Mouse (Mus musculus): ENCODE data around the gene Rd3l. TPM values are rescaled to one million over a fixed set of nuclear protein-coding genes. Genes with fewer than 3 reads are reported as not detected.

Rd3l gene
- not detected in 2 replicates for polyA plus RNA-seq (2014; fragmentation: Nextera tagmentation; extraction: Ambion mirVana)

- no peak within 1 kb of the TSS for H3K9ac ChIP-seq (ENCODE audit: low read depth, low read length)
- no peaks in the 10 kb centered on the region for H3K27me3 ChIP-seq (ENCODE audit: control insufficient read depth, insufficient read depth, low read length)
- H3K4me3 ChIP-seq (ENCODE audit: low read length), result no peak within 1 kb of the TSS
- no peaks in the 10 kb centered on the region for H3K36me3 ChIP-seq (ENCODE audit: control insufficient read depth, insufficient read depth, low read length)
- H3K4me1 ChIP-seq (ENCODE audit: control insufficient read depth, insufficient read depth, low read length), result no peaks in the 10 kb centered on the region
- 59% methylated on average over 6 of the region's 6 CpGs for WGBS
- H3K4me2 ChIP-seq (replicated peaks; ENCODE audit: low read depth, low read length), result no peak within 1 kb of the TSS
- no peak for ATAC-seq (ENCODE audit: low FRiP score, low TSS enrichment)
- no peaks in the 10 kb centered on the region for H3K9me3 ChIP-seq (ENCODE audit: control insufficient read depth, low read length)
- H3K27ac ChIP-seq (ENCODE audit: low read depth, low read length), result no peak within 1 kb of the TSS
These were observed at the start of gene Rd3l for GRCm38 (mm10) chr12:111980887-111981367. Rd3l (minus strand) TSS chr12:111981317.

DNA sequence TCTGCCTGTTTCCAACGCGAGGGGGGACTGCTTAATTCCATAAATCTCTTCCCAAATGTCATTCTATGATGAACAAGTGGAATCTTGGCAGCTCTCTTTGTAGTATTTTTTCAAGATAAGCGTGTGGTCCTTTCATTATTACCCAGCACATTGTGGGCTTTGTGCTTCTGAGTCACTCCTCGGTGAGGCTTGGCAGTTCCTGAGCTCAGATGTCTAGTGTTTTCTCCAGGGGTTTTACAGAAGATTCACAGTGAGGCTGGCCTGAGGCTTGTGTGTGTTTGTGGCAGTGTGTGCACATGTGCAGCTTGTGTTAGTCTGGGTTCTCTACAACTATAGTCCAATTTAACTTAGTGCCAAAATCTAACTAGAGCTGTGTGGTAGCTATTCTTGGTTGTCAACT lies 46.3 kb upstream of the Rd3l start:
- ATAC-seq (ENCODE audit: low FRiP score, low TSS enrichment), result no peak
- no peak overlapping the region for H3K4me3 ChIP-seq (ENCODE audit: low read length)

DNA sequence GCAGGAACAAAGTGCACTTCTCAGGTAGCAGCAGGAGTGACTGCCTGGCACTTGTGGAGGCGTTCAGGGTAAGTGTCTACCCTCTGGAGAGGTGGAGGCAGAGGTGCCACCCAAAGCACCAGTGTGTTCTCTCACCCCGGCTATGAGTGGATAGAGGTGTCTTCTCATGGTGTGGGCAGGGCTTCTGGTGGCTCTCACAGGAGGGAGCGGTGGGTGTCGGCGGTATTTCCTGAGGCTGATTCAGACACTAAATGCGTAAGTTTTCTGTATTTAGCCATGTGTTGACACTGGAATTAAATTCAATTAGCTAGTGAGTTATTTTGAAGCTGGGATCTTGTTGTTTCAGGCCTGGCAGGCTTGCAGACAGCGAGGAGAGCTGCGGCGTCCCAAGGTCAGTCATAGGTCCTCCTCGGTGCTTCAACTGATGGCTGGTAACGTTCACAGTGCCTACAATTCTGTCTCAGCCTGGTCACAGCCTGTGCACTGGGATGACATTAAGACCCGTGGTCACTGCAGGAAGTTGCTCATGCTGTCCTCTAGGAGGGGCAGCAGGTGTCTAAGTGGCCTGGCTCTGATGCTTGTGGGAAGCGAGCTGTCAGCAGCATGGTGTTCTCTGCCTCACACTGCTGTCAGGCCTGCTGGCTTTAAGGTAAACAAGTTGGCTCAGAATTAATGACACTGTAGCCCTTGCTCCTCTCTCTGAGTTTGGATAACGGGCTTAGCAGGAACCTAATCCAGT lies 45.0 kb upstream of the Rd3l start:
- no peaks in the 10 kb centered on the region for H3K27me3 ChIP-seq (ENCODE audit: control insufficient read depth, insufficient read depth, low read length)
- no peaks in the 10 kb centered on the region for H3K4me1 ChIP-seq (ENCODE audit: control insufficient read depth, insufficient read depth, low read length)
- H3K9me3 ChIP-seq (ENCODE audit: control insufficient read depth, low read length), result 0 out of 2 replicates have a peak, but pooled peaks cover 4% of the 10 kb centered on the region
- no peak overlapping the region for H3K27ac ChIP-seq (ENCODE audit: low read depth, low read length)
- H3K4me2 ChIP-seq (replicated peaks; ENCODE audit: low read depth, low read length), result no peak overlapping the region
- H3K4me3 ChIP-seq (ENCODE audit: low read length), result no peak overlapping the region
- ATAC-seq (ENCODE audit: low FRiP score, low TSS enrichment), result no peak
- WGBS, result 71% methylated on average over 14 of the region's 14 CpGs
- no peak overlapping the region for H3K9ac ChIP-seq (ENCODE audit: low read depth, low read length)
- no peaks in the 10 kb centered on the region for H3K36me3 ChIP-seq (ENCODE audit: control insufficient read depth, insufficient read depth, low read length)

More for the DNA sequence above, 46.3 kb upstream of the Rd3l start:
- no peak overlapping the region for H3K27ac ChIP-seq (ENCODE audit: low read depth, low read length)
- H3K4me2 ChIP-seq (replicated peaks; ENCODE audit: low read depth, low read length), result no peak overlapping the region
- H3K4me1 ChIP-seq (ENCODE audit: control insufficient read depth, insufficient read depth, low read length), result no peaks in the 10 kb centered on the region
- WGBS, result 73% methylated on average over 4 of the region's 4 CpGs
- H3K9me3 ChIP-seq (ENCODE audit: control insufficient read depth, low read length), result no peaks in the 10 kb centered on the region
- H3K36me3 ChIP-seq (ENCODE audit: control insufficient read depth, insufficient read depth, low read length), result no peaks in the 10 kb centered on the region
- H3K27me3 ChIP-seq (ENCODE audit: control insufficient read depth, insufficient read depth, low read length), result no peaks in the 10 kb centered on the region
- H3K9ac ChIP-seq (ENCODE audit: low read depth, low read length), result no peak overlapping the region

- Histone ChIP-seq H3K4me2 (replicated peaks; ENCODE audit: low read depth, low read length) (no peak overlapping the region), H3K36me3 (ENCODE audit: control insufficient read depth, insufficient read depth, low read length) (no peaks in the 10 kb centered on the region), H3K4me1 (ENCODE audit: control insufficient read depth, insufficient read depth, low read length) (no peaks in the 10 kb centered on the region), H3K27me3 (ENCODE audit: control insufficient read depth, insufficient read depth, low read length) (no peaks in the 10 kb centered on the region), H3K27ac (ENCODE audit: low read depth, low read length) (no peak overlapping the region), H3K9me3 (ENCODE audit: control insufficient read depth, low read length) (0 out of 2 replicates have a peak, but pooled peaks cover 4% of the 10 kb centered on the region), H3K9ac (ENCODE audit: low read depth, low read length) (no peak overlapping the region), H3K4me3 (ENCODE audit: low read length) (no peak overlapping the region)
- WGBS, result 90% methylated on average over 13 of the region's 13 CpGs
- no peak for ATAC-seq (ENCODE audit: low FRiP score, low TSS enrichment)
These were observed 44.3 kb upstream of the Rd3l start for GRCm38 (mm10) chr12:112025457-112025856.

GRCm38 (mm10) chr12:112024581-112025310 lies 43.6 kb upstream of the Rd3l start:
- WGBS, result 78% methylated on average over 17 of the region's 17 CpGs
- no peaks in the 10 kb centered on the region for H3K27me3 ChIP-seq (ENCODE audit: control insufficient read depth, insufficient read depth, low read length)
- H3K4me2 ChIP-seq (replicated peaks; ENCODE audit: low read depth, low read length), result no peak overlapping the region
- no peak for ATAC-seq (ENCODE audit: low FRiP score, low TSS enrichment)
- H3K27ac ChIP-seq (ENCODE audit: low read depth, low read length), result no peak overlapping the region
- H3K4me1 ChIP-seq (ENCODE audit: control insufficient read depth, insufficient read depth, low read length), result no peaks in the 10 kb centered on the region
- no peaks in the 10 kb centered on the region for H3K36me3 ChIP-seq (ENCODE audit: control insufficient read depth, insufficient read depth, low read length)
- no peak overlapping the region for H3K4me3 ChIP-seq (ENCODE audit: low read length)
- H3K9ac ChIP-seq (ENCODE audit: low read depth, low read length), result no peak overlapping the region
- H3K9me3 ChIP-seq (ENCODE audit: control insufficient read depth, low read length), result 0 out of 2 replicates have a peak, but pooled peaks cover 8% of the 10 kb centered on the region

DNA sequence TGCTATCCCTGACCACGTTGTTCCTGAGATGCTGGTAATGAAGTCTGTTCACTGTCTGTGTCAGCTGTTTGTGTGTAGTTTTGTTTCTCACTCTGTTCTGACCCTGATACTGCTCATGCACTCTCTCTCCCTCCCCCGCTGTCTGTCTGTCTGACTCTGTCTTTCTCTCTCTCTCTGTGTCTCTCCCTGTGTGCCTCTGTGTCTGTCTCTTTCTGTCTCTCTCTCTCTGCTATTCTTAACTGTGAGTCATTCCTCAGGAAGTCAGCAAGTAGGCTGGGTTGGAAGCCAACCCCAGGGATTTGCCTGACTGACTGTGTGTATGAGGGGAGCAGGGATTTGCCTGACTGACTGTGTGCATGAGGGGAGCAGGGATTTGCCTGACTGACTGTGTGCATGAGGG lies 42.2 kb upstream of the Rd3l start:
- no peak for ATAC-seq (ENCODE audit: low FRiP score, low TSS enrichment)
- H3K4me1 ChIP-seq (ENCODE audit: control insufficient read depth, insufficient read depth, low read length), result no peaks in the 10 kb centered on the region
- H3K9me3 ChIP-seq (ENCODE audit: control insufficient read depth, low read length), result 0 out of 2 replicates have a peak, but pooled peaks cover 8% of the 10 kb centered on the region
- 79% methylated on average over 2 of the region's 2 CpGs for WGBS
- no peak overlapping the region for H3K4me2 ChIP-seq (replicated peaks; ENCODE audit: low read depth, low read length)
- H3K4me3 ChIP-seq (ENCODE audit: low read length), result no peak overlapping the region
- H3K27me3 ChIP-seq (ENCODE audit: control insufficient read depth, insufficient read depth, low read length), result no peaks in the 10 kb centered on the region
- no peak overlapping the region for H3K9ac ChIP-seq (ENCODE audit: low read depth, low read length)
- H3K36me3 ChIP-seq (ENCODE audit: control insufficient read depth, insufficient read depth, low read length), result no peaks in the 10 kb centered on the region
- no peak overlapping the region for H3K27ac ChIP-seq (ENCODE audit: low read depth, low read length)

GRCm38 (mm10) chr12:112016346-112016745 lies 35.2 kb upstream of the Rd3l start:
- ATAC-seq (ENCODE audit: low FRiP score, low TSS enrichment), result no peak
- no peaks in the 10 kb centered on the region for H3K36me3 ChIP-seq (ENCODE audit: control insufficient read depth, insufficient read depth, low read length)
- H3K4me2 ChIP-seq (replicated peaks; ENCODE audit: low read depth, low read length), result no peak overlapping the region
- no peak overlapping the region for H3K9ac ChIP-seq (ENCODE audit: low read depth, low read length)
- no peaks in the 10 kb centered on the region for H3K27me3 ChIP-seq (ENCODE audit: control insufficient read depth, insufficient read depth, low read length)
- H3K4me3 ChIP-seq (ENCODE audit: low read length), result no peak overlapping the region
- 69% methylated on average over 4 of the region's 4 CpGs for WGBS
- no peaks in the 10 kb centered on the region for H3K4me1 ChIP-seq (ENCODE audit: control insufficient read depth, insufficient read depth, low read length)
- no peak overlapping the region for H3K27ac ChIP-seq (ENCODE audit: low read depth, low read length)
- 0 out of 2 replicates have a peak, but pooled peaks cover 3% of the 10 kb centered on the region for H3K9me3 ChIP-seq (ENCODE audit: control insufficient read depth, low read length)

- H3K9ac ChIP-seq (ENCODE audit: low read depth, low read length), result peak overlapping the region; percentile 37; the same call in 1 of the 2 replicates
- peak; percentile 56; the same call in 1 of the 2 replicates for ATAC-seq (ENCODE audit: low FRiP score, low TSS enrichment)
- H3K4me2 ChIP-seq (replicated peaks; ENCODE audit: low read depth, low read length), result peak overlapping the region; percentile 46
- no peaks in the 10 kb centered on the region for H3K4me1 ChIP-seq (ENCODE audit: control insufficient read depth, insufficient read depth, low read length)
- H3K4me3 ChIP-seq (ENCODE audit: low read length), result peak overlapping the region; percentile 21
- no peaks in the 10 kb centered on the region for H3K36me3 ChIP-seq (ENCODE audit: control insufficient read depth, insufficient read depth, low read length)
- no peaks in the 10 kb centered on the region for H3K27me3 ChIP-seq (ENCODE audit: control insufficient read depth, insufficient read depth, low read length)
- H3K27ac ChIP-seq (ENCODE audit: low read depth, low read length), result peak overlapping the region; percentile 69
- H3K9me3 ChIP-seq (ENCODE audit: control insufficient read depth, low read length), result no peaks in the 10 kb centered on the region
- WGBS, result 18% methylated on average over 14 of the region's 14 CpGs
These were observed 32.2 kb upstream of the Rd3l start for GRCm38 (mm10) chr12:112013271-112013801.

Data from kidney, embryonic 14.5 days (tissue).